Mouse (Mus musculus) hindbrain, postnatal 0 days (tissue): Measurements from ENCODE around the gene Ddi2. TPM values are rescaled to one million over a fixed set of nuclear protein-coding genes. Genes with fewer than 3 reads are reported as not detected.

ENCODE experiments used
- ATAC-seq: fragments of 200-750 bp; cut with Nextera tagmentation; 2 replicates; pipeline ENCODE4 v1.8.0; 2017; ENCODE audit warnings: mild to moderate bottlenecking, moderate TSS enrichment, moderate library complexity
- DNase-seq: peaks from one replicate; pipeline ENCODE4 v3.0.0-alpha.2; 2015; ENCODE audit warnings: low spot score
- H3K27ac ChIP-seq: fragments of 300-500 bp; sonication (generic); 2 replicates; pipeline ENCODE4 v1.5.1; 2014; ENCODE audit warnings: mild to moderate bottlenecking
- H3K27me3 ChIP-seq: fragments of 300-500 bp; sonication (generic); 2 replicates; pipeline ENCODE4 v1.6.1; 2014; ENCODE audit warnings: low read length, mixed read lengths; ENCODE audit not compliant: insufficient read depth
- H3K36me3 ChIP-seq: fragments of 300-500 bp; sonication (generic); 2 replicates; pipeline ENCODE4 v1.6.1; 2014; ENCODE audit warnings: low read length, mixed read lengths; ENCODE audit not compliant: insufficient read depth
- H3K4me1 ChIP-seq: fragments of 300-500 bp; sonication (generic); 2 replicates; pipeline ENCODE4 v1.6.1; 2014; ENCODE audit warnings: antibody characterized with exemption, low read length, mixed read lengths; ENCODE audit not compliant: insufficient read depth
- H3K4me2 ChIP-seq: fragments of 300-500 bp; sonication (generic); 2 replicates; pipeline ENCODE4 v1.6.1; 2014; ENCODE audit warnings: low read depth, mild to moderate bottlenecking, low read length, moderate library complexity, mixed read lengths
- H3K4me3 ChIP-seq: fragments of 300-500 bp; sonication (generic); 2 replicates; pipeline ENCODE4 v1.5.1; 2014; ENCODE audit warnings: low read length
- H3K9ac ChIP-seq: fragments of 300-500 bp; sonication (generic); replicated peaks from 2 replicates; pipeline ENCODE4 v1.6.1; 2014; ENCODE audit warnings: mild to moderate bottlenecking, low read length, moderate library complexity, mixed read lengths
- H3K9me3 ChIP-seq: fragments of 300-500 bp; sonication (generic); 2 replicates; pipeline ENCODE4 v1.6.1; 2016; ENCODE audit warnings: low read length, mixed read lengths
- CTCF ChIP-seq: IDR thresholded peaks from 2 replicates; pipeline ENCODE4 v1.5.1; 2016; ENCODE audit warnings: antibody characterized with exemption, control low read depth, low read depth
- WGBS: fragments of 180-500 bp; shearing (Covaris S2); extraction: QIAGEN DNeasy Blood & Tissue Kit; methylation state at CpG from one replicate; pipeline ENCODE4 v1.1.7; 2014; 5-methylcytosine and 5-hydroxymethylcytosine counted together
- polyA plus RNA-seq: library from polyadenylated mRNA; unstranded; fragments of >200 nt; fragmentation: Nextera tagmentation; extraction: Ambion mirVana; gene quantifications from 2 replicates; pipeline ENCODE4 v1.2.1, GENCODE M21; 2015
- total RNA-seq: library from RNA; depleted of rRNA; stranded (reverse); fragments of >200 nt; gene quantifications from 2 replicates; pipeline ENCODE4 v1.2.3, GENCODE M21; 2014

The Ddi2 gene
- total and polyA plus RNA-seq, 2 experiments from 2014 or later = 12.5 to 20.9 TPM

DNA sequence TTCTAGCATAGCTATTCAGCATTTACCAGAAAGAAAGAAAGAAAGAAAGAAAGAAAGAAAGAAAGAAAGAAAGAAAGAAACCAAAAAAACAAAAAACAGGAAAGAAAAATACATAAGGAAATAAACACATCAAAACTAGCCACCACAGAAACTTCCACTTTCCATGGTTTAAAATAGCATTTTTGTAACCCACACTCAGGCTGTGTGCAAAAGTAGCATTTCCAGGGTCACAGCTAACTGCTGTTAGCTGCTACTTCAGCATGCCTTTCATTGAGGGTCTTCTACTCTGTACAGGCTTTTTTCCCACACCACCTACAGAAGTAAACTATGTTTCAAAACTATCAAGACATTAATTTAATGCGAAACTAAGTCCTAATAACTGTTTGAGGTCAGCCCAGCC lies 3.9 kb downstream of the Ddi2 start:
- WGBS = 86% methylated on average over 1 of the region's 1 CpGs

DNA sequence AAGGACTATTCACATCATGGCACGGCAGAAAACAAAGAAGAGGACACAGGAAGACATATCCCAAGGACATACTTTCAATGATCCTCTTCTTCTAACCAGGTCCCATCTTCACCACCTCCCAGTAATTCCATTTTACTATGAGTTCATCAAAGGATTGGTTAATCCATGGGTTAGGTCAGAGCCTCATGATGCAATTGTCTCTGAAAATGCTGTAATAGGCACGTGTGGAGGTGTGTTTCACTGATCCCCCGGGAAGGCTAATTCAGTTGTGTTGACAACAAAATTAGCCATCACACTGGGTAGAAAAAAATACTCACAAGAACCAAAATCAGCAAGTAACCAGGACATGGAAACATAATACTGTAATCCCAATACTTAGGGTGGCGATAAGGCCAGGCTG lies 5.6 kb downstream of the Ddi2 start:
- Histone ChIP-seq H3K4me3 (no peak overlapping the region), H3K4me2 (no peak overlapping the region), H3K9ac (no peak overlapping the region), H3K9me3 (no peaks in the 10 kb centered on the region), H3K27ac (no peak overlapping the region), H3K27me3 (no peaks in the 10 kb centered on the region), H3K36me3 (peaks cover 7% of the 10 kb centered on the region; the same call in 1 of the 2 replicates), H3K4me1 (peaks cover 10% of the 10 kb centered on the region; the same call in 1 of the 2 replicates)
- DNase-seq = no peak
- 84% methylated on average over 4 of the region's 4 CpGs for WGBS
- no peak for TF ChIP-seq CTCF
- no peak for ATAC-seq

More for the DNA sequence above, 3.9 kb downstream of the Ddi2 start:
- Histone ChIP-seq H3K36me3 (no peaks in the 10 kb centered on the region; the same call in 1 of the 2 replicates), H3K9me3 (no peaks in the 10 kb centered on the region), H3K4me3 (no peak overlapping the region), H3K4me2 (no peak overlapping the region), H3K9ac (no peak overlapping the region), H3K27ac (no peak overlapping the region), H3K27me3 (no peaks in the 10 kb centered on the region), H3K4me1 (peaks cover 10% of the 10 kb centered on the region; the same call in 1 of the 2 replicates)
- DNase-seq = no peak
- TF ChIP-seq CTCF = no peak
- no peak for ATAC-seq

DNA sequence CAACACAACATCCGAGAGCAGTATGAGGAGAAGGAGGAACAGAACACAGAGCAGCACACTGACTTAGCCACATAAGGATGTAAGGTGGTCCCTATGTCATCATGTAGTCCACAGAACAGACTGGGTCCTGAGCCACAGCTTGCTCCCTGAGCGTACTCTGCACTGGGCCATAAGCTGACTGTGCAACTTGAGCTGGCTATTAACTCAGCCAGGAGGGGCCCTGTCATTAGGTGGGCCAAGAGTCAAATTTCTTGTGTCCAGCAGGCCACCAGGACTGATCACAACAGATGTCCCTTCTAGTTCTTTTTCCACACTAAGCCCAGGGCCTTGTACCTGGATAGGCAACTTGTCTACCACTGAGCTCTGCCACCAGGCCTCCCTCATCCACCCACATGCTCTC lies 8.2 kb downstream of the Ddi2 start:
- Histone ChIP-seq H3K9me3 (no peaks in the 10 kb centered on the region), H3K4me2 (no peak overlapping the region), H3K4me1 (no peaks in the 10 kb centered on the region), H3K27me3 (no peaks in the 10 kb centered on the region), H3K9ac (no peak overlapping the region), H3K27ac (no peak overlapping the region), H3K36me3 (peaks cover 28% of the 10 kb centered on the region), H3K4me3 (no peak overlapping the region)
- ATAC-seq (no peak), DNase-seq (no peak)
- WGBS = 77% methylated on average over 2 of the region's 2 CpGs
- no peak for TF ChIP-seq CTCF

- Histone ChIP-seq H3K36me3 (peaks cover 39% of the 10 kb centered on the region), H3K9me3 (no peaks in the 10 kb centered on the region), H3K4me2 (no peak overlapping the region), H3K4me3 (no peak overlapping the region), H3K27me3 (no peaks in the 10 kb centered on the region), H3K27ac (no peak overlapping the region), H3K9ac (no peak overlapping the region), H3K4me1 (no peaks in the 10 kb centered on the region)
- 86% methylated on average over 5 of the region's 5 CpGs for WGBS
- no peak for TF ChIP-seq CTCF
- no peak for DNase-seq
- ATAC-seq = no peak
These were observed 9.5 kb downstream of the Ddi2 start for GRCm38 (mm10) chr4:141713598-141714142.

DNA sequence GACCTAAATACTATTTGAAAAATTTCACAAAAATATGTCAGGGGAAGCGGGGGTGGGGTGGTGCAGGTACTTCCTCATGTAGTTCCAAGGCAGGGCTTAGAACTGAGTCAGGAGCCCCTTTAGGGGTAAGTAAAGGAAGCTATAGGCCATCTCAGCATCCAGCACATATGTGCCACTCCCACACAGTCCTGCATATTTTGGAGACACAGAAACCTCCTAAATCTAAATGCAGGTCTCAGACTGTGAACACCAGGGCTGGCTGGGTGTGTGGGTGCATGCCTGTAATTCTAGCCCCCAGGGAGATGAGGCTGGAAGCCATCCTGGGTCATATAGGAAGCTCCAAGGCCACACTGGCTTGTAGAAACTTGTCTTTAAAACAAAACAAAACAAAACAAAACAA lies 12.0 kb downstream of the Ddi2 start:
- H3K9me3 ChIP-seq = no peaks in the 10 kb centered on the region
- ATAC-seq (no peak), DNase-seq (no peak)
- H3K4me1 ChIP-seq = no peaks in the 10 kb centered on the region
- WGBS = 100% methylated on average over 1 of the region's 1 CpGs
- H3K36me3 ChIP-seq = peaks cover 62% of the 10 kb centered on the region
- H3K27me3 ChIP-seq = no peaks in the 10 kb centered on the region
- H3K9ac ChIP-seq = no peak overlapping the region
- H3K27ac ChIP-seq = no peak overlapping the region
- no peak overlapping the region for H3K4me2 ChIP-seq
- no peak overlapping the region for H3K4me3 ChIP-seq
- no peak for TF ChIP-seq CTCF

DNA sequence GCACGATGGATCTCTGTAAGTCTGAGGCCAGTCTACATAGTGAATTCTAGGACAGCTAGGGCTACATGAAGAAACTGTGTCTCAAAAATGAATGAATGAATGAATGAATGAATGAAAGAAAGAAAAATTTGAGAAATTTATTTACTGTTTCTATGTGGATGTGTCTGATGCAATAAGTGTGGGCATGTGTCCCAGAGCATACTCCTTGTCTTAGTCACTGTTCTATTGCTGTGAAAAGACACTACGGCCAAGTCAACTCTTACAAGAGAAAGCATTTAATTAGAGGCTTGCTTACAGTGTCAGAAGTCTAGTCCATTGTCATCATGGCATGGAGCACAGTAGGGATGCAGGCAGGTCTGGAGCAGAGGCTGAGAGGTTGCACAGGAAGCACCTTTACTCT lies 14.2 kb downstream of the Ddi2 start:
- Histone ChIP-seq H3K27ac (no peak overlapping the region), H3K4me1 (no peaks in the 10 kb centered on the region), H3K4me3 (no peak overlapping the region), H3K36me3 (peaks cover 81% of the 10 kb centered on the region), H3K27me3 (no peaks in the 10 kb centered on the region), H3K9ac (no peak overlapping the region), H3K9me3 (no peaks in the 10 kb centered on the region), H3K4me2 (no peak overlapping the region)
- no peak for TF ChIP-seq CTCF
- 98% methylated on average over 2 of the region's 2 CpGs for WGBS
- ATAC-seq (no peak), DNase-seq (no peak)

- H3K27me3 ChIP-seq = no peaks in the 10 kb centered on the region
- no peak overlapping the region for H3K27ac ChIP-seq
- 90% methylated on average over 7 of the region's 7 CpGs for WGBS
- no peak for TF ChIP-seq CTCF
- no peaks in the 10 kb centered on the region for H3K9me3 ChIP-seq
- ATAC-seq (no peak), DNase-seq (no peak)
- no peaks in the 10 kb centered on the region for H3K4me1 ChIP-seq
- H3K9ac ChIP-seq = no peak overlapping the region
- H3K36me3 ChIP-seq = peaks cover 80% of the 10 kb centered on the region
- no peak overlapping the region for H3K4me2 ChIP-seq
- no peak overlapping the region for H3K4me3 ChIP-seq
These were observed 15.2 kb downstream of the Ddi2 start for GRCm38 (mm10) chr4:141708005-141708404.
